Mouse (Mus musculus): ENCODE measurements around the gene Vps29. TPM values are rescaled to one million over a fixed set of nuclear protein-coding genes. Genes with fewer than 3 reads are reported as not detected.

Gene Vps29
- polyA plus RNA-seq, 1 experiment from 2014 or later, result 245 TPM

DNA sequence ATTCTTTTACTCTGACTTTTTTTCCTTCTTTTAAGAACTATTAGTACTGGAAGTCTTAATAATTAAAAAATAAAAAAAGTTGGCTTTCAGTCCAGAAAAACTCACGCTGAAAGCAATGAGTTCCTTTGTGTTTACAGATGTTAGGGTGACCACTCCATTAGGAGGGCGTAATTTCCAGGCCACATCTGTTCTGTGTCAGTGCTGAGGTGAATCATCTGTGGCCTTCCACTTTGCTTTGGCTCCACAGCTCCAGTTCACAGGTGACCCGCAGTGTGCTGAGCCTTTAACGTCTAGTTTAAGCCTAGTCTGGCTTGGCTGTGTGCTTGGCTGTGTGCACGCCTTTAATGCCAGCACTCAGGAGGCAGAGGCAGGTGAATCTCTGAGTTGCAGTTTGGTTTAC lies 57.7 kb downstream of the Vps29 start:
- DNase-seq (ENCODE audit: low spot score), result no peak

GRCm38 (mm10) chr5:122412826-122413225 lies 58.7 kb downstream of the Vps29 start:
- Histone ChIP-seq H3K4me3 (no peak overlapping the region), H3K27me3 (ENCODE audit: insufficient read depth, poor library complexity, severe bottlenecking) (no peaks in the 10 kb centered on the region), H3K27ac (no peak overlapping the region), H3K9me3 (no peaks in the 10 kb centered on the region), H3K4me1 (no peaks in the 10 kb centered on the region), H3K36me3 (peaks cover 13% of the 10 kb centered on the region; the same call in 1 of the 2 replicates)
- 58% methylated on average over 6 of the region's 6 CpGs for WGBS
- no peak for DNase-seq (ENCODE audit: low spot score)

More for the DNA sequence above, 57.7 kb downstream of the Vps29 start:
- Histone ChIP-seq H3K27me3 (ENCODE audit: insufficient read depth, poor library complexity, severe bottlenecking) (no peaks in the 10 kb centered on the region), H3K36me3 (peaks cover 22% of the 10 kb centered on the region), H3K27ac (no peak overlapping the region), H3K4me3 (no peak overlapping the region), H3K9me3 (no peaks in the 10 kb centered on the region), H3K4me1 (no peaks in the 10 kb centered on the region)
- 81% methylated on average over 5 of the region's 5 CpGs for WGBS

DNA sequence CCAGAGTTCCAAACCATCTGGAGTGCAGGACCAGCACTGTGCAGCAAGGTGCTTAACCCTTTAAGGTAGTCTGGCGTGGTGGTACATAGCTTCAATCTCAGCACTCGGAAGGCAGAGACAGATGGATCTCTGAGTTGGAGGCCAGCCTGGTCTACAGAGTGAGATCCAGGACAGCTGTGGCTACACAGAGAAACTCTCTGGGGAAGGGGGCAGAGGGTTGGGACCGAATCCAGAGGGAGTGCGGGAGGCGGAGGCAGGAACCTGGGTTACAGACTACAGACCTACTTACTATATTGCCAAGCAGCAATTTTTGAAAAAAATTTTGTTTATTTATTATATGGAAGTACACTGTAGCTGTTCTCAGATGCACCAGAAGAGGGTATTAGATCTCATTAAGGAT lies 60.2 kb downstream of the Vps29 start:
- Histone ChIP-seq H3K36me3 (peaks cover 13% of the 10 kb centered on the region; the same call in 1 of the 2 replicates), H3K27me3 (ENCODE audit: insufficient read depth, poor library complexity, severe bottlenecking) (no peaks in the 10 kb centered on the region), H3K4me1 (no peaks in the 10 kb centered on the region), H3K4me3 (no peak overlapping the region), H3K9me3 (no peaks in the 10 kb centered on the region), H3K27ac (no peak overlapping the region)
- 90% methylated on average over 5 of the region's 5 CpGs for WGBS
- no peak for DNase-seq (ENCODE audit: low spot score)

Other genes with a start within 250 kb of the Vps29 start
- gene Ccdc63, start 213.5 kb upstream of the Vps29 start, polyA plus RNA-seq (2016; fragmentation: Nextera tagmentation; extraction: Ambion mirVana), result 0.20 and 0.39 TPM in 2 replicates
- gene Ppp1cc, start 196.1 kb upstream of the Vps29 start, polyA plus RNA-seq (2016; fragmentation: Nextera tagmentation; extraction: Ambion mirVana), result 243 and 295 TPM in 2 replicates
- gene Hvcn1, start 147.6 kb upstream of the Vps29 start, polyA plus RNA-seq (2016; fragmentation: Nextera tagmentation; extraction: Ambion mirVana), result 2.7 and 6.7 TPM in 2 replicates
- 2.4 and 3.1 TPM in 2 replicates for gene Tctn1, start 89.9 kb upstream of the Vps29 start, polyA plus RNA-seq (2016; fragmentation: Nextera tagmentation; extraction: Ambion mirVana)
- gene Pptc7, start 70.0 kb upstream of the Vps29 start, polyA plus RNA-seq (2016; fragmentation: Nextera tagmentation; extraction: Ambion mirVana), result 9.1 and 9.9 TPM in 2 replicates
- gene Rad9b, start 136 bp upstream of the Vps29 start, polyA plus RNA-seq (2016; fragmentation: Nextera tagmentation; extraction: Ambion mirVana), result 7.0 and 8.8 TPM in 2 replicates
- 70.5 and 83.4 TPM in 2 replicates for gene Gpn3, start 17.5 kb downstream of the Vps29 start, polyA plus RNA-seq (2016; fragmentation: Nextera tagmentation; extraction: Ambion mirVana)
- gene Fam216a, start 18.0 kb downstream of the Vps29 start, polyA plus RNA-seq (2016; fragmentation: Nextera tagmentation; extraction: Ambion mirVana), result 69.5 and 80.8 TPM in 2 replicates
- 82.8 and 108 TPM in 2 replicates for gene Arpc3, start 37.5 kb downstream of the Vps29 start, polyA plus RNA-seq (2016; fragmentation: Nextera tagmentation; extraction: Ambion mirVana)
- 41.4 and 44.2 TPM in 2 replicates for gene Anapc7, start 67.3 kb downstream of the Vps29 start, polyA plus RNA-seq (2016; fragmentation: Nextera tagmentation; extraction: Ambion mirVana)
- gene Atp2a2, start 147.9 kb downstream of the Vps29 start, polyA plus RNA-seq (2016; fragmentation: Nextera tagmentation; extraction: Ambion mirVana), result 205 and 235 TPM in 2 replicates

Measured in heart, embryonic 10.5 days (tissue).